Comparison of ENCODE assay signal across 8 mouse cellular contexts in genomic region chr13:96924985-96925745, GRCm38 (mm10). TPM values are rescaled to one million over a fixed set of nuclear protein-coding genes. Genes with fewer than 3 reads are reported as not detected.
A peak's percentile ranks its signal among the peaks of the same experiment; 100 is the strongest.
DNase-seq lines count a peak whose midpoint lies in the region; ATAC-seq and TF ChIP-seq lines count a peak whose summit lies in the region.

No protein-coding gene starts in this region.

- H3K27me3 ChIP-seq in kidney, embryonic 14.5 days (ENCODE audit: control insufficient read depth, insufficient read depth, low read length) = peaks cover 5% of the 10 kb centered on the region; the same call in 1 of the 2 replicates
- H3K27me3 ChIP-seq in heart, adult 2 months (ENCODE audit: control insufficient read depth, insufficient read depth, low read length) = peaks cover 6% of the 10 kb centered on the region
- no peaks in the 10 kb centered on the region for H3K27me3 ChIP-seq in kidney, postnatal 0 days (ENCODE audit: insufficient read depth, low read length)
- peaks cover 39% of the 10 kb centered on the region for H3K27me3 ChIP-seq in midbrain, embryonic 13.5 days

- peak; percentile 62; the same call in 1 of the 2 replicates for ATAC-seq in kidney, embryonic 14.5 days (ENCODE audit: low FRiP score, low TSS enrichment)
- ATAC-seq in kidney, postnatal 0 days (replicated peaks; ENCODE audit: low FRiP score, low read depth) = peak; percentile 38; the same call in 1 of the 2 replicates
- ATAC-seq in midbrain, embryonic 13.5 days = peak; percentile 65

- H3K27ac ChIP-seq in kidney, embryonic 14.5 days (ENCODE audit: low read depth, low read length) = no peak overlapping the region
- H3K27ac ChIP-seq in heart, adult 2 months = no peak overlapping the region
- H3K27ac ChIP-seq in kidney, postnatal 0 days = peak overlapping the region; percentile 47; the same call in 1 of the 2 replicates
- H3K27ac ChIP-seq in midbrain, embryonic 13.5 days = no peak overlapping the region

- peak overlapping the region; percentile 77 for H3K9ac ChIP-seq in kidney, embryonic 14.5 days (ENCODE audit: low read depth, low read length)
- H3K9ac ChIP-seq in heart, adult 2 months (ENCODE audit: low read depth, low read length) = peak overlapping the region; percentile 52
- H3K9ac ChIP-seq in kidney, postnatal 0 days (ENCODE audit: low read depth, low read length) = peak overlapping the region; percentile 77
- H3K9ac ChIP-seq in midbrain, embryonic 13.5 days (replicated peaks) = peak overlapping the region; percentile 72

- TF ChIP-seq EP300 in heart, adult 2 months (IDR thresholded peaks at IDR 0.05; ENCODE audit: insufficient read depth, low read depth, low read length) = no peak

- no peak for TF ChIP-seq CTCF in heart, adult 2 months (IDR thresholded peaks at IDR 0.05)
- TF ChIP-seq CTCF in kidney, postnatal 0 days (IDR thresholded peaks at IDR 0.05; ENCODE audit: low read depth) = no peak

- no peaks in the 10 kb centered on the region for H3K9me3 ChIP-seq in kidney, embryonic 14.5 days (ENCODE audit: control insufficient read depth, low read length)
- no peaks in the 10 kb centered on the region for H3K9me3 ChIP-seq in kidney, postnatal 0 days (replicated peaks; ENCODE audit: low read length)
- H3K9me3 ChIP-seq in midbrain, embryonic 13.5 days = no peaks in the 10 kb centered on the region

- H3K36me3 ChIP-seq in kidney, embryonic 14.5 days (ENCODE audit: control insufficient read depth, insufficient read depth, low read length) = no peaks in the 10 kb centered on the region
- H3K36me3 ChIP-seq in heart, adult 2 months (ENCODE audit: control insufficient read depth, insufficient read depth, low read length) = no peaks in the 10 kb centered on the region
- no peaks in the 10 kb centered on the region for H3K36me3 ChIP-seq in kidney, postnatal 0 days (ENCODE audit: insufficient read depth, low read length)
- no peaks in the 10 kb centered on the region for H3K36me3 ChIP-seq in midbrain, embryonic 13.5 days

- TF ChIP-seq POLR2A in heart, adult 2 months (IDR thresholded peaks at IDR 0.05; ENCODE audit: insufficient read depth, low read depth, low read length) = no peak

- no peak for DNase-seq in kidney, adult 11 months
- DNase-seq in ZHBTc4 (ENCODE audit: low read depth, low spot score) = peak; percentile 61
- DNase-seq in heart, adult 2 months = peak in 1 of 2 experiments; percentile 15
- peak; percentile 39 for DNase-seq in kidney, postnatal 0 days (ENCODE audit: low spot score)
- DNase-seq in left cerebral cortex, adult 9 months (ENCODE audit: low spot score in 2 of 2) = no peak
- DNase-seq in layer of hippocampus, adult 11-12 months (ENCODE audit: low spot score) = no peak

- H3K4me1 ChIP-seq in kidney, embryonic 14.5 days (ENCODE audit: control insufficient read depth, insufficient read depth, low read length) = peaks cover 9% of the 10 kb centered on the region
- no peaks in the 10 kb centered on the region for H3K4me1 ChIP-seq in heart, adult 2 months (ENCODE audit: control insufficient read depth, insufficient read depth, low read length)
- H3K4me1 ChIP-seq in kidney, postnatal 0 days (replicated peaks; ENCODE audit: insufficient read depth, low read length) = 0 out of 2 replicates have a peak, but pooled peaks cover 4% of the 10 kb centered on the region
- peaks cover 19% of the 10 kb centered on the region for H3K4me1 ChIP-seq in midbrain, embryonic 13.5 days (replicated peaks)

- peak overlapping the region; percentile 100 for H3K4me2 ChIP-seq in kidney, embryonic 14.5 days (replicated peaks; ENCODE audit: low read depth, low read length)
- H3K4me2 ChIP-seq in kidney, postnatal 0 days (ENCODE audit: low read length) = peak overlapping the region; percentile 99
- H3K4me2 ChIP-seq in midbrain, embryonic 13.5 days (replicated peaks) = peak overlapping the region; percentile 100

- intact Hi-C loops in heart, adult 2 months (cut with DNase I) = no loop called here

- no peaks in the 10 kb centered on the region for H3K79me2 ChIP-seq in heart, adult 2 months (replicated peaks; ENCODE audit: control insufficient read depth, insufficient read depth, low read length)

- 1% methylated on average over 47 of the region's 53 CpGs for WGBS in kidney, embryonic 14.5 days
- WGBS in heart, adult 2 months = 3% methylated on average over 52 of the region's 53 CpGs
- under 1% methylated on average over 53 of the region's 53 CpGs for WGBS in kidney, postnatal 0 days
- under 1% methylated on average over 49 of the region's 53 CpGs for WGBS in midbrain, embryonic 13.5 days

- peak overlapping the region; percentile 82 for H3K4me3 ChIP-seq in kidney, embryonic 14.5 days (ENCODE audit: low read length)
- H3K4me3 ChIP-seq in heart, adult 2 months = peak overlapping the region; percentile 72
- H3K4me3 ChIP-seq in kidney, postnatal 0 days (replicated peaks; ENCODE audit: low read depth, low read length) = peak overlapping the region; percentile 86
- peak overlapping the region; percentile 67 for H3K4me3 ChIP-seq in midbrain, embryonic 13.5 days (replicated peaks)

RNA-seq across cellular contexts. Expression of gene Gcnt4, which starts 0.7 kb away (rescaled TPM):
- polyA plus RNA-seq in kidney, embryonic 14.5 days (2014; fragmentation: Nextera tagmentation; extraction: Ambion mirVana) = 0.59 and 0.99 TPM in 2 replicates
- under 1 TPM; 0.11 to 0.13 TPM for total RNA-seq in heart, adult 2 months (2021)
- polyA plus RNA-seq in heart, adult 2 months (2012; rRNA removed) = 0.03 and 0.04 TPM in 2 replicates
- polyA plus RNA-seq in kidney, postnatal 0 days (2015; fragmentation: Nextera tagmentation; extraction: Ambion mirVana) = 1.3 and 1.7 TPM in 2 replicates
- 0.12 and 0.15 TPM in 2 replicates for polyA plus RNA-seq in midbrain, embryonic 13.5 days (2015; fragmentation: Nextera tagmentation; extraction: Ambion mirVana)

Comparison
In these comparisons a context has a peak if more than half of its experiments do, and no peak if none do; other contexts are left out.
1. DNase-seq: peak in ZHBTc4 (single experiment) and kidney, postnatal 0 days (single experiment); none in kidney, adult 11 months (single experiment), left cerebral cortex, adult 9 months (0 of 2) and layer of hippocampus, adult 11-12 months (single experiment).
2. Peak in every context shown above with its lines, with median percentiles within 50 percentile points of each other: ATAC-seq, H3K4me2 ChIP-seq, H3K4me3 ChIP-seq and H3K9ac ChIP-seq.